Mouse (Mus musculus): ENCODE data around the gene Mdfi. TPM values are rescaled to one million over a fixed set of nuclear protein-coding genes. Genes with fewer than 3 reads are reported as not detected.

The Mdfi gene
- polyA plus RNA-seq, 2 experiments, result 1.7 to 5.2 TPM

- DNase-seq (ENCODE audit: low read depth in 3 of 3, low spot score in 3 of 3), result no peak
- Histone ChIP-seq H3K4me2 (ENCODE audit: low read depth) (no peak overlapping the region), H3K27ac (no peak overlapping the region), H3K9ac (replicated peaks) (no peak overlapping the region), H3K9me3 (ENCODE audit: control insufficient read depth, low read length) (no peaks in the 10 kb centered on the region), H3K4me3 (ENCODE audit: insufficient read depth in 1 of 2, low read depth in 2 of 2, low read length in 2 of 2) (no peak overlapping the region), H3K4me1 (replicated peaks; ENCODE audit: control insufficient read depth in 2 of 2, insufficient read depth in 2 of 2, low read length in 1 of 2) (no peaks in the 10 kb centered on the region), H3K36me3 (replicated peaks; ENCODE audit: control insufficient read depth, insufficient read depth, low read depth) (no peaks in the 10 kb centered on the region), H3K27me3 (ENCODE audit: control insufficient read depth, insufficient read depth, low read length) (no peaks in the 10 kb centered on the region)
- no peak for TF ChIP-seq CTCF (IDR thresholded peaks at IDR 0.05; ENCODE audit: low read depth)
- TF ChIP-seq EP300 (IDR thresholded peaks at IDR 0.05; ENCODE audit: low read depth), result no peak
- no peak for ATAC-seq (ENCODE audit: insufficient read depth)
- WGBS (ENCODE audit: insufficient replicate concordance), result 64% methylated on average over 9 of the region's 10 CpGs
Observed at GRCm38 (mm10) chr17:47815446-47815845, 19.0 kb downstream of the Mdfi start.

- H3K4me3 ChIP-seq (ENCODE audit: insufficient read depth in 1 of 2, low read depth in 2 of 2, low read length in 2 of 2), result no peak overlapping the region
- no peaks in the 10 kb centered on the region for H3K36me3 ChIP-seq (replicated peaks; ENCODE audit: control insufficient read depth, insufficient read depth, low read depth)
- WGBS (ENCODE audit: insufficient replicate concordance), result 55% methylated on average over 6 of the region's 6 CpGs
- DNase-seq (ENCODE audit: low read depth in 3 of 3, low spot score in 3 of 3) (no peak), ATAC-seq (ENCODE audit: insufficient read depth) (no peak)
- no peak overlapping the region for H3K4me2 ChIP-seq (ENCODE audit: low read depth)
- H3K9me3 ChIP-seq (ENCODE audit: control insufficient read depth, low read length), result no peaks in the 10 kb centered on the region
- no peak overlapping the region for H3K9ac ChIP-seq (replicated peaks)
- no peak for TF ChIP-seq CTCF (IDR thresholded peaks at IDR 0.05; ENCODE audit: low read depth)
- no peak for TF ChIP-seq EP300 (IDR thresholded peaks at IDR 0.05; ENCODE audit: low read depth)
- H3K4me1 ChIP-seq (replicated peaks; ENCODE audit: control insufficient read depth in 2 of 2, insufficient read depth in 2 of 2, low read length in 1 of 2), result no peaks in the 10 kb centered on the region
- H3K27ac ChIP-seq, result no peak overlapping the region
- H3K27me3 ChIP-seq (ENCODE audit: control insufficient read depth, insufficient read depth, low read length), result no peaks in the 10 kb centered on the region
Observed at GRCm38 (mm10) chr17:47814496-47814895, 20.0 kb downstream of the Mdfi start.

- ATAC-seq (ENCODE audit: insufficient read depth) (no peak), DNase-seq (ENCODE audit: low read depth in 3 of 3, low spot score in 3 of 3) (no peak)
- H3K4me3 ChIP-seq (ENCODE audit: insufficient read depth in 1 of 2, low read depth in 2 of 2, low read length in 2 of 2), result no peak overlapping the region
- 22% methylated on average over 5 of the region's 5 CpGs for WGBS (ENCODE audit: insufficient replicate concordance)
- H3K4me2 ChIP-seq (ENCODE audit: low read depth), result no peak overlapping the region
- no peak overlapping the region for H3K27ac ChIP-seq
- H3K27me3 ChIP-seq (ENCODE audit: control insufficient read depth, insufficient read depth, low read length), result no peaks in the 10 kb centered on the region
- H3K9ac ChIP-seq (replicated peaks), result no peak overlapping the region
- H3K4me1 ChIP-seq (replicated peaks; ENCODE audit: control insufficient read depth in 2 of 2, insufficient read depth in 2 of 2, low read length in 1 of 2), result no peaks in the 10 kb centered on the region
- TF ChIP-seq CTCF (IDR thresholded peaks at IDR 0.05; ENCODE audit: low read depth) (no peak), EP300 (IDR thresholded peaks at IDR 0.05; ENCODE audit: low read depth) (no peak)
- no peaks in the 10 kb centered on the region for H3K36me3 ChIP-seq (replicated peaks; ENCODE audit: control insufficient read depth, insufficient read depth, low read depth)
- no peaks in the 10 kb centered on the region for H3K9me3 ChIP-seq (ENCODE audit: control insufficient read depth, low read length)
Observed at GRCm38 (mm10) chr17:47813616-47814015, 20.9 kb downstream of the Mdfi start.

GRCm38 (mm10) chr17:47812200-47812599, 22.3 kb downstream of the Mdfi start:
- no peak overlapping the region for H3K9ac ChIP-seq (replicated peaks)
- 54% methylated on average over 6 of the region's 6 CpGs for WGBS (ENCODE audit: insufficient replicate concordance)
- no peak for TF ChIP-seq CTCF (IDR thresholded peaks at IDR 0.05; ENCODE audit: low read depth)
- no peak for TF ChIP-seq EP300 (IDR thresholded peaks at IDR 0.05; ENCODE audit: low read depth)
- no peaks in the 10 kb centered on the region for H3K36me3 ChIP-seq (replicated peaks; ENCODE audit: control insufficient read depth, insufficient read depth, low read depth)
- no peaks in the 10 kb centered on the region for H3K9me3 ChIP-seq (ENCODE audit: control insufficient read depth, low read length)
- DNase-seq (ENCODE audit: low read depth in 3 of 3, low spot score in 3 of 3) (no peak), ATAC-seq (ENCODE audit: insufficient read depth) (no peak)
- no peaks in the 10 kb centered on the region for H3K27me3 ChIP-seq (ENCODE audit: control insufficient read depth, insufficient read depth, low read length)
- no peak overlapping the region for H3K27ac ChIP-seq
- H3K4me3 ChIP-seq (ENCODE audit: insufficient read depth in 1 of 2, low read depth in 2 of 2, low read length in 2 of 2), result no peak overlapping the region
- no peak overlapping the region for H3K4me2 ChIP-seq (ENCODE audit: low read depth)
- H3K4me1 ChIP-seq (replicated peaks; ENCODE audit: control insufficient read depth in 2 of 2, insufficient read depth in 2 of 2, low read length in 1 of 2), result no peaks in the 10 kb centered on the region

- WGBS (ENCODE audit: insufficient replicate concordance), result 72% methylated on average over 15 of the region's 15 CpGs
- Histone ChIP-seq H3K4me2 (ENCODE audit: low read depth) (no peak overlapping the region), H3K36me3 (replicated peaks; ENCODE audit: control insufficient read depth, insufficient read depth, low read depth) (no peaks in the 10 kb centered on the region), H3K4me3 (ENCODE audit: insufficient read depth in 1 of 2, low read depth in 2 of 2, low read length in 2 of 2) (no peak overlapping the region), H3K27ac (no peak overlapping the region), H3K9me3 (ENCODE audit: control insufficient read depth, low read length) (no peaks in the 10 kb centered on the region), H3K9ac (replicated peaks) (no peak overlapping the region), H3K27me3 (ENCODE audit: control insufficient read depth, insufficient read depth, low read length) (no peaks in the 10 kb centered on the region), H3K4me1 (replicated peaks; ENCODE audit: control insufficient read depth in 2 of 2, insufficient read depth in 2 of 2, low read length in 1 of 2) (no peaks in the 10 kb centered on the region)
- TF ChIP-seq EP300 (IDR thresholded peaks at IDR 0.05; ENCODE audit: low read depth) (no peak), CTCF (IDR thresholded peaks at IDR 0.05; ENCODE audit: low read depth) (no peak)
- DNase-seq (ENCODE audit: low read depth in 3 of 3, low spot score in 3 of 3) (no peak), ATAC-seq (ENCODE audit: insufficient read depth) (no peak)
Observed at GRCm38 (mm10) chr17:47811265-47811800, 23.2 kb downstream of the Mdfi start.
